Mouse (Mus musculus): Measurements from ENCODE around the gene Atxn1. TPM values are rescaled to one million over a fixed set of nuclear protein-coding genes. Genes with fewer than 3 reads are reported as not detected.

Gene Atxn1
- polyA plus RNA-seq, 1 experiment: 2.5 TPM

- no peaks in the 10 kb centered on the region for H3K36me3 ChIP-seq (ENCODE audit: control insufficient read depth, insufficient read depth)
- no peaks in the 10 kb centered on the region for H3K79me2 ChIP-seq (ENCODE audit: control insufficient read depth, insufficient read depth)
- no peaks in the 10 kb centered on the region for H3K27me3 ChIP-seq (ENCODE audit: control insufficient read depth, insufficient read depth, insufficient read length)
- no peak overlapping the region for H3K4me3 ChIP-seq
- no peak overlapping the region for H3ac ChIP-seq (ENCODE audit: control insufficient read depth, insufficient read length)
- TF ChIP-seq USF1 (IDR thresholded peaks at IDR 0.05; ENCODE audit: low read depth) (no peak), REST (IDR thresholded peaks at IDR 0.05; ENCODE audit: insufficient read depth, insufficient read length) (no peak), POLR2AphosphoS2 (IDR thresholded peaks at IDR 0.05; ENCODE audit: insufficient read length, low read depth) (peak; percentile 33), MAX (IDR thresholded peaks at IDR 0.05; ENCODE audit: low read depth) (no peak), MYOG (IDR thresholded peaks at IDR 0.05; ENCODE audit: control insufficient read depth in 1 of 3, insufficient read depth in 1 of 3, insufficient read length in 2 of 3, low read depth in 2 of 3) (no peak), CEBPB (IDR thresholded peaks at IDR 0.05; ENCODE audit: insufficient read depth, poor library complexity, severe bottlenecking) (peak; percentile 95), SRF (IDR thresholded peaks at IDR 0.05; ENCODE audit: control insufficient read depth, insufficient read length, low read depth) (no peak), TCF3 (IDR thresholded peaks at IDR 0.05; ENCODE audit: insufficient read length, low read depth) (no peak), MYOD1 (IDR thresholded peaks at IDR 0.05; ENCODE audit: control insufficient read depth in 1 of 3, insufficient read length in 2 of 3, low read depth in 2 of 3) (no peak), E2F4 (IDR thresholded peaks at IDR 0.05; ENCODE audit: insufficient read depth) (no peak), TCF12 (IDR thresholded peaks at IDR 0.05; ENCODE audit: insufficient read depth, poor library complexity, severe bottlenecking) (no peak), POLR2A (IDR thresholded peaks at IDR 0.05; ENCODE audit: insufficient read length, low read depth) (no peak)
- H3K4me2 ChIP-seq (ENCODE audit: low read depth): peak overlapping the region; percentile 3
Measured at GRCm38 (mm10) chr13:45783681-45784080, 181.1 kb downstream of the Atxn1 start.

- Histone ChIP-seq H3K4me3 (no peak overlapping the region), H3ac (ENCODE audit: control insufficient read depth, insufficient read length) (no peak overlapping the region), H3K27me3 (ENCODE audit: control insufficient read depth, insufficient read depth, insufficient read length) (no peaks in the 10 kb centered on the region), H3K79me2 (ENCODE audit: control insufficient read depth, insufficient read depth) (no peaks in the 10 kb centered on the region), H3K4me2 (ENCODE audit: low read depth) (no peak overlapping the region), H3K36me3 (ENCODE audit: control insufficient read depth, insufficient read depth) (no peaks in the 10 kb centered on the region)
- TF ChIP-seq SRF (IDR thresholded peaks at IDR 0.05; ENCODE audit: control insufficient read depth, insufficient read length, low read depth): no peak
- no peak for TF ChIP-seq POLR2AphosphoS2 (IDR thresholded peaks at IDR 0.05; ENCODE audit: insufficient read length, low read depth)
- no peak for TF ChIP-seq TCF12 (IDR thresholded peaks at IDR 0.05; ENCODE audit: insufficient read depth, poor library complexity, severe bottlenecking)
- TF ChIP-seq POLR2A (IDR thresholded peaks at IDR 0.05; ENCODE audit: insufficient read length, low read depth): no peak
- no peak for TF ChIP-seq E2F4 (IDR thresholded peaks at IDR 0.05; ENCODE audit: insufficient read depth)
- no peak for TF ChIP-seq CEBPB (IDR thresholded peaks at IDR 0.05; ENCODE audit: insufficient read depth, poor library complexity, severe bottlenecking)
- no peak for TF ChIP-seq USF1 (IDR thresholded peaks at IDR 0.05; ENCODE audit: low read depth)
- no peak for TF ChIP-seq TCF3 (IDR thresholded peaks at IDR 0.05; ENCODE audit: insufficient read length, low read depth)
- no peak for TF ChIP-seq MYOD1 (IDR thresholded peaks at IDR 0.05; ENCODE audit: control insufficient read depth in 1 of 3, insufficient read length in 2 of 3, low read depth in 2 of 3)
- TF ChIP-seq MAX (IDR thresholded peaks at IDR 0.05; ENCODE audit: low read depth): no peak
- no peak for TF ChIP-seq MYOG (IDR thresholded peaks at IDR 0.05; ENCODE audit: control insufficient read depth in 1 of 3, insufficient read depth in 1 of 3, insufficient read length in 2 of 3, low read depth in 2 of 3)
Measured at GRCm38 (mm10) chr13:45778750-45779149, 186.1 kb downstream of the Atxn1 start.

DNA sequence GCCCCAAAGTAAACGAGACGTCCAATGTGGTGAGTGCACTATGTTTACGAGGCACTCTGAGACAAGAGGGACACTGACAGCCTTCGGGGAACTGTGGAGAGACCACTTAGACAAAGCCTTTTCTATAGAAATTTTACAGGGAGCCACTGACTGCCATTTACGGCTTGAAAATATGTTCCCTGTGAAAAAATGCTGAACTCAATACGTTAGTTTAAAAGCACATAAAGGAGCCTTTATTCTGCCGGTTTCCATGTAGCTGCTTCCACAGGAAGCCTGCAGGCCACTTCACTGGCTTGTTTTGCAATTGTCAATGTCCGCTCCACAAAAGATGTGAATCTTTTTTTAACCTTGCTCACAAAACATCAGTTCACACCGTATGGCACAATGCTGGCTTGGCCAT, 186.6 kb downstream of the Atxn1 start:
- Histone ChIP-seq H3K27me3 (ENCODE audit: control insufficient read depth, insufficient read depth, insufficient read length) (no peaks in the 10 kb centered on the region), H3K4me3 (no peak overlapping the region), H3K79me2 (ENCODE audit: control insufficient read depth, insufficient read depth) (no peaks in the 10 kb centered on the region), H3K4me2 (ENCODE audit: low read depth) (no peak overlapping the region), H3ac (ENCODE audit: control insufficient read depth, insufficient read length) (no peak overlapping the region), H3K36me3 (ENCODE audit: control insufficient read depth, insufficient read depth) (no peaks in the 10 kb centered on the region)
- TF ChIP-seq MYOG (IDR thresholded peaks at IDR 0.05; ENCODE audit: control insufficient read depth in 1 of 3, insufficient read depth in 1 of 3, insufficient read length in 2 of 3, low read depth in 2 of 3) (no peak), CEBPB (IDR thresholded peaks at IDR 0.05; ENCODE audit: insufficient read depth, poor library complexity, severe bottlenecking) (no peak), MAX (IDR thresholded peaks at IDR 0.05; ENCODE audit: low read depth) (no peak), USF1 (IDR thresholded peaks at IDR 0.05; ENCODE audit: low read depth) (no peak), TCF12 (IDR thresholded peaks at IDR 0.05; ENCODE audit: insufficient read depth, poor library complexity, severe bottlenecking) (no peak), POLR2A (IDR thresholded peaks at IDR 0.05; ENCODE audit: insufficient read length, low read depth) (no peak), TCF3 (IDR thresholded peaks at IDR 0.05; ENCODE audit: insufficient read length, low read depth) (no peak), E2F4 (IDR thresholded peaks at IDR 0.05; ENCODE audit: insufficient read depth) (no peak), REST (IDR thresholded peaks at IDR 0.05; ENCODE audit: insufficient read depth, insufficient read length) (no peak), MYOD1 (IDR thresholded peaks at IDR 0.05; ENCODE audit: control insufficient read depth in 1 of 3, insufficient read length in 2 of 3, low read depth in 2 of 3) (no peak), SRF (IDR thresholded peaks at IDR 0.05; ENCODE audit: control insufficient read depth, insufficient read length, low read depth) (no peak), POLR2AphosphoS2 (IDR thresholded peaks at IDR 0.05; ENCODE audit: insufficient read length, low read depth) (no peak)

GRCm38 (mm10) chr13:45775516-45775915, 189.3 kb downstream of the Atxn1 start:
- Histone ChIP-seq H3ac (ENCODE audit: control insufficient read depth, insufficient read length) (no peak overlapping the region), H3K79me2 (ENCODE audit: control insufficient read depth, insufficient read depth) (no peaks in the 10 kb centered on the region), H3K4me2 (ENCODE audit: low read depth) (no peak overlapping the region), H3K4me3 (no peak overlapping the region), H3K36me3 (ENCODE audit: control insufficient read depth, insufficient read depth) (no peaks in the 10 kb centered on the region), H3K27me3 (ENCODE audit: control insufficient read depth, insufficient read depth, insufficient read length) (no peaks in the 10 kb centered on the region)
- TF ChIP-seq TCF3 (IDR thresholded peaks at IDR 0.05; ENCODE audit: insufficient read length, low read depth) (no peak), POLR2AphosphoS2 (IDR thresholded peaks at IDR 0.05; ENCODE audit: insufficient read length, low read depth) (no peak), USF1 (IDR thresholded peaks at IDR 0.05; ENCODE audit: low read depth) (no peak), CEBPB (IDR thresholded peaks at IDR 0.05; ENCODE audit: insufficient read depth, poor library complexity, severe bottlenecking) (no peak), E2F4 (IDR thresholded peaks at IDR 0.05; ENCODE audit: insufficient read depth) (no peak), MAX (IDR thresholded peaks at IDR 0.05; ENCODE audit: low read depth) (no peak), TCF12 (IDR thresholded peaks at IDR 0.05; ENCODE audit: insufficient read depth, poor library complexity, severe bottlenecking) (no peak), SRF (IDR thresholded peaks at IDR 0.05; ENCODE audit: control insufficient read depth, insufficient read length, low read depth) (no peak)

All from myocyte (in vitro differentiated cells).